Mouse (Mus musculus): ENCODE measurements around the gene Egr4.

Gene Egr4

GRCm38 (mm10) chr6:85496976-85497375, 16.4 kb downstream of the Egr4 start:
- no peak for DNase-seq (ENCODE audit: low spot score)

GRCm38 (mm10) chr6:85491606-85492005, 21.8 kb downstream of the Egr4 start:
- DNase-seq (ENCODE audit: low spot score): no peak

GRCm38 (mm10) chr6:85490252-85490651, 23.1 kb downstream of the Egr4 start:
- DNase-seq (ENCODE audit: low spot score): no peak

- no peak for DNase-seq (ENCODE audit: low spot score)
These were observed 23.7 kb downstream of the Egr4 start for GRCm38 (mm10) chr6:85489717-85490116.

GRCm38 (mm10) chr6:85488510-85488909, 24.9 kb downstream of the Egr4 start:
- no peak for DNase-seq (ENCODE audit: low spot score)

- no peak for DNase-seq (ENCODE audit: low spot score)
These were observed 27.7 kb downstream of the Egr4 start for GRCm38 (mm10) chr6:85485738-85486137.

GRCm38 (mm10) chr6:85483843-85484721, 29.3 kb downstream of the Egr4 start:
- DNase-seq (ENCODE audit: low spot score): no peak

GRCm38 (mm10) chr6:85480685-85481084, 32.7 kb downstream of the Egr4 start:
- no peak for DNase-seq (ENCODE audit: low spot score)

GRCm38 (mm10) chr6:85479979-85480378, 33.4 kb downstream of the Egr4 start:
- no peak for DNase-seq (ENCODE audit: low spot score)

- DNase-seq (ENCODE audit: low spot score): no peak
These were observed 35.0 kb downstream of the Egr4 start for GRCm38 (mm10) chr6:85478416-85478815.

- peak; percentile 67 for DNase-seq (ENCODE audit: low spot score)
These were observed 35.9 kb downstream of the Egr4 start for GRCm38 (mm10) chr6:85477366-85477917.

GRCm38 (mm10) chr6:85475581-85475980, 37.8 kb downstream of the Egr4 start:
- no peak for DNase-seq (ENCODE audit: low spot score)

GRCm38 (mm10) chr6:85472542-85472941, 40.8 kb downstream of the Egr4 start:
- DNase-seq (ENCODE audit: low spot score): no peak

- no peak for DNase-seq (ENCODE audit: low spot score)
These were observed 41.4 kb downstream of the Egr4 start for GRCm38 (mm10) chr6:85471962-85472361.

- DNase-seq (ENCODE audit: low spot score): no peak
These were observed 43.5 kb downstream of the Egr4 start for GRCm38 (mm10) chr6:85469660-85470430.

GRCm38 (mm10) chr6:85465381-85465780, 48.0 kb downstream of the Egr4 start:
- DNase-seq (ENCODE audit: low spot score): no peak
